Mouse (Mus musculus): ENCODE data around the gene Ifnab. TPM values are rescaled to one million over a fixed set of nuclear protein-coding genes. Genes with fewer than 3 reads are reported as not detected.

The Ifnab gene
- polyA plus RNA-seq (2014; fragmentation: Nextera tagmentation; extraction: Ambion mirVana): not detected in 2 replicates

DNA sequence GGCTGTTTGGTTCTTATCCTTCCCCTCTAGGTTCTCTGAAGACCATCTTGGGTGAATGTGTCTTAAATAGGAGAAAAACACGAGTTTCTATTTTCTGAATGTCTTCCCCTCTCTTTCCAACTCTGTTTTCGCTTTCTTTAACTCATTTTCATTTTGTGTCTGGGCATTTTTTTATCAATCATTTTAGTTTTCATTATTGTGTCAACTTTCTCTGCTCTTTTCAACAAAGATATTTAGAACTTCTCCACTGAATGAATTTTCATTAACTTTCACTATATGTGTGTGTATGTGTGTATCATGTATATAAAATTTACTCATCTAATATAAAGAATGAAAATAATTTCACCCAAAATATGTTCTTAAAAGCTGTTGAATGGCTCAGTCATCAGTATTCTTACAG is at the start of gene Ifnab:
Gene Ifnab (minus strand): TSS at position 101 of the 400 bp plus-strand sequence.
- 72% methylated on average over 2 of the region's 2 CpGs for WGBS
- Histone ChIP-seq H3K4me3 (ENCODE audit: low read depth, low read length) (no peak within 1 kb of the TSS), H3K4me1 (replicated peaks; ENCODE audit: control insufficient read depth, insufficient read depth, low read length) (no peaks in the 10 kb centered on the region), H3K9ac (ENCODE audit: low read length) (no peak within 1 kb of the TSS), H3K27me3 (replicated peaks; ENCODE audit: control insufficient read depth, insufficient read depth, low read length) (no peaks in the 10 kb centered on the region), H3K4me2 (ENCODE audit: low read length) (no peak within 1 kb of the TSS), H3K9me3 (ENCODE audit: control insufficient read depth, low read length) (no peaks in the 10 kb centered on the region), H3K36me3 (ENCODE audit: control insufficient read depth, insufficient read depth, low read length) (no peaks in the 10 kb centered on the region), H3K27ac (ENCODE audit: low read depth) (no peak within 1 kb of the TSS)
- no peak for DNase-seq (ENCODE audit: low spot score)
- ATAC-seq (replicated peaks; ENCODE audit: low FRiP score, low TSS enrichment, low read depth): no peak

DNA sequence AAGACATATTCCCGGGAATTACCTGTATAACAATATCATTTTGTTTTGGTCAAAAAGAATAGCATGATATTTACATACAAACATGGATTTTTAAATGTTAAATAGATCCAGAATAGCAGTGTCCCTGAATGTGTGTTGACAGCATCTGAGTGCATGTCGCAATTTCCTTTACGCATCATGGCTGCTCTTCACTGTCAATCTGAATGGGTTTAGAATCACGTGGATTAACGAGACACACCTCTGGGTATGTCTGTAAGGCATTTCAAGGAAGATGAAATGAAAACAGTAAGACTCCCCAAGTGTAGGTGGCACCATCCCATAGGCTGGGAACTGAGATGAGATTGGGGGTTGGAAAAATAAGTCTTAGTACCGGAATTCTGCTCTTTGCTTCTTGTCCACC is 47.9 kb upstream of the Ifnab start:
- no peak overlapping the region for H3K4me3 ChIP-seq (ENCODE audit: low read depth, low read length)
- no peaks in the 10 kb centered on the region for H3K36me3 ChIP-seq (ENCODE audit: control insufficient read depth, insufficient read depth, low read length)
- H3K4me2 ChIP-seq (ENCODE audit: low read length): no peak overlapping the region
- H3K9ac ChIP-seq (ENCODE audit: low read length): no peak overlapping the region
- no peaks in the 10 kb centered on the region for H3K9me3 ChIP-seq (ENCODE audit: control insufficient read depth, low read length)
- WGBS: 89% methylated on average over 6 of the region's 6 CpGs
- no peak for ATAC-seq (replicated peaks; ENCODE audit: low FRiP score, low TSS enrichment, low read depth)
- peaks cover 7% of the 10 kb centered on the region; the same call in 1 of the 2 replicates for H3K4me1 ChIP-seq (replicated peaks; ENCODE audit: control insufficient read depth, insufficient read depth, low read length)
- H3K27ac ChIP-seq (ENCODE audit: low read depth): no peak overlapping the region
- no peaks in the 10 kb centered on the region for H3K27me3 ChIP-seq (replicated peaks; ENCODE audit: control insufficient read depth, insufficient read depth, low read length)
- DNase-seq (ENCODE audit: low spot score): no peak

DNA sequence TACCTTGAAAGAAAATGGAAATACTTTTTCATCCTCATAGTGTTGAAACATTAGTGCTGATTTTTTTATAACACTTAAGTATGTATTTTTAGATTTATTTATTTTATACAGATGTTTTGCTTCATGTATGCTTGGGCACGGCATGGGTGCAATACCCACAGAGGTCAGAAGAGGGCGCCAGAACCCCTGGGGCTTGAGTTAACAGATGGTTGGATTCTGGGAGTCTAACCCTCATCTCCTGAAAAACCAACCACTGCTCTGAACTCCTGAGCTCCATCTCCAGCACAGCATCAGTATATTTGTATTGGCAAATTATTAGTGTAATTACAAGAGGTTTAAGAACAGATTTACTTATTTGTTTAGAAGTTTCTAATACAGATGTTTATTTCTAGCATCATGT is 47.3 kb upstream of the Ifnab start:
- ATAC-seq (replicated peaks; ENCODE audit: low FRiP score, low TSS enrichment, low read depth): no peak
- peaks cover 7% of the 10 kb centered on the region; the same call in 1 of the 2 replicates for H3K4me1 ChIP-seq (replicated peaks; ENCODE audit: control insufficient read depth, insufficient read depth, low read length)
- no peak overlapping the region for H3K27ac ChIP-seq (ENCODE audit: low read depth)
- no peaks in the 10 kb centered on the region for H3K27me3 ChIP-seq (replicated peaks; ENCODE audit: control insufficient read depth, insufficient read depth, low read length)
- DNase-seq (ENCODE audit: low spot score): peak; percentile 92
- H3K9me3 ChIP-seq (ENCODE audit: control insufficient read depth, low read length): no peaks in the 10 kb centered on the region
- no peak overlapping the region for H3K4me2 ChIP-seq (ENCODE audit: low read length)
- H3K36me3 ChIP-seq (ENCODE audit: control insufficient read depth, insufficient read depth, low read length): no peaks in the 10 kb centered on the region
- no peak overlapping the region for H3K4me3 ChIP-seq (ENCODE audit: low read depth, low read length)
- no peak overlapping the region for H3K9ac ChIP-seq (ENCODE audit: low read length)
- WGBS: 4% methylated on average over 2 of the region's 2 CpGs

GRCm38 (mm10) chr4:88727324-88727723 is 36.2 kb upstream of the Ifnab start:
- H3K4me3 ChIP-seq (ENCODE audit: low read depth, low read length): no peak overlapping the region
- no peaks in the 10 kb centered on the region for H3K9me3 ChIP-seq (ENCODE audit: control insufficient read depth, low read length)
- no peak overlapping the region for H3K9ac ChIP-seq (ENCODE audit: low read length)
- 3% methylated on average over 1 of the region's 1 CpGs for WGBS
- no peaks in the 10 kb centered on the region for H3K4me1 ChIP-seq (replicated peaks; ENCODE audit: control insufficient read depth, insufficient read depth, low read length)
- no peaks in the 10 kb centered on the region for H3K36me3 ChIP-seq (ENCODE audit: control insufficient read depth, insufficient read depth, low read length)
- ATAC-seq (replicated peaks; ENCODE audit: low FRiP score, low TSS enrichment, low read depth): no peak
- H3K27ac ChIP-seq (ENCODE audit: low read depth): no peak overlapping the region
- DNase-seq (ENCODE audit: low spot score): no peak
- no peaks in the 10 kb centered on the region for H3K27me3 ChIP-seq (replicated peaks; ENCODE audit: control insufficient read depth, insufficient read depth, low read length)
- no peak overlapping the region for H3K4me2 ChIP-seq (ENCODE audit: low read length)

GRCm38 (mm10) chr4:88726727-88727126 is 35.6 kb upstream of the Ifnab start:
- ATAC-seq (replicated peaks; ENCODE audit: low FRiP score, low TSS enrichment, low read depth) (no peak), DNase-seq (ENCODE audit: low spot score) (no peak)

DNA sequence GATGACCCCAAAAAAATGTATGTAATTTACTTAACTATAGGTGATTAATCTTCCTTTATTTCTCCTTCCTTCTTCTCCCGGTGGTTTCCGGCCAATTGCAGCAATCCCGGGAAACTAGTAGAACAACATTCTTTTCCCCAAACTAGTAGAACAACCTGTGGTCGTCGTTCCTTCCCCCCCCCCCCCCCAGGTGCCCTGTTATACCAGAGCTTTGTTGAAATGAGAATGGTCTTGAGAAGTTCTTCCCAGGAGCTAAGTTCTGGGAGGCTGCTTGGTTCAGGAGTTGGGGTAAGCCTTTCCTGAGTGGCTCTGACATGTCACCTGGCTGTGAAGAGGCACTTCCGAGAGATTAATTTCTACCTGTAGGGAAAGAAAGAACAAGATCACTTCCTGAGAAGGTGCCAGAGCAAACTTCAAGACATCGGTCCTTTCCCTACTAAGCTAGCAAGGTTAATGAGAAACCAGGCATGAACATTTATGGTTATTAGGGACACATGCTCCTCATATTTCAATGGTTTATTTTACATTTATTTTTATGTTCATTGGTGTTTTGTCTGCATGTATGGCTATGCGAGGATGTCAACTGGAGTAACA is 32.4 kb upstream of the Ifnab start:
- Histone ChIP-seq H3K27me3 (replicated peaks; ENCODE audit: control insufficient read depth, insufficient read depth, low read length) (no peaks in the 10 kb centered on the region), H3K4me3 (ENCODE audit: low read depth, low read length) (no peak overlapping the region), H3K4me1 (replicated peaks; ENCODE audit: control insufficient read depth, insufficient read depth, low read length) (peaks cover 18% of the 10 kb centered on the region), H3K4me2 (ENCODE audit: low read length) (peak overlapping the region; percentile 96; the same call in 1 of the 2 replicates), H3K9ac (ENCODE audit: low read length) (no peak overlapping the region), H3K36me3 (ENCODE audit: control insufficient read depth, insufficient read depth, low read length) (peaks cover 14% of the 10 kb centered on the region), H3K9me3 (ENCODE audit: control insufficient read depth, low read length) (no peaks in the 10 kb centered on the region), H3K27ac (ENCODE audit: low read depth) (peak overlapping the region; percentile 92)
- WGBS: 49% methylated on average over 8 of the region's 8 CpGs
- DNase-seq (ENCODE audit: low spot score) (peak; percentile 62), ATAC-seq (replicated peaks; ENCODE audit: low FRiP score, low TSS enrichment, low read depth) (no peak)

More at GRCm38 (mm10) chr4:88726727-88727126, 35.6 kb upstream of the Ifnab start:
- Histone ChIP-seq H3K9ac (ENCODE audit: low read length) (no peak overlapping the region), H3K4me3 (ENCODE audit: low read depth, low read length) (no peak overlapping the region), H3K9me3 (ENCODE audit: control insufficient read depth, low read length) (no peaks in the 10 kb centered on the region), H3K4me2 (ENCODE audit: low read length) (no peak overlapping the region), H3K36me3 (ENCODE audit: control insufficient read depth, insufficient read depth, low read length) (no peaks in the 10 kb centered on the region), H3K27ac (ENCODE audit: low read depth) (no peak overlapping the region), H3K4me1 (replicated peaks; ENCODE audit: control insufficient read depth, insufficient read depth, low read length) (no peaks in the 10 kb centered on the region), H3K27me3 (replicated peaks; ENCODE audit: control insufficient read depth, insufficient read depth, low read length) (no peaks in the 10 kb centered on the region)
- 75% methylated on average over 6 of the region's 6 CpGs for WGBS

DNA sequence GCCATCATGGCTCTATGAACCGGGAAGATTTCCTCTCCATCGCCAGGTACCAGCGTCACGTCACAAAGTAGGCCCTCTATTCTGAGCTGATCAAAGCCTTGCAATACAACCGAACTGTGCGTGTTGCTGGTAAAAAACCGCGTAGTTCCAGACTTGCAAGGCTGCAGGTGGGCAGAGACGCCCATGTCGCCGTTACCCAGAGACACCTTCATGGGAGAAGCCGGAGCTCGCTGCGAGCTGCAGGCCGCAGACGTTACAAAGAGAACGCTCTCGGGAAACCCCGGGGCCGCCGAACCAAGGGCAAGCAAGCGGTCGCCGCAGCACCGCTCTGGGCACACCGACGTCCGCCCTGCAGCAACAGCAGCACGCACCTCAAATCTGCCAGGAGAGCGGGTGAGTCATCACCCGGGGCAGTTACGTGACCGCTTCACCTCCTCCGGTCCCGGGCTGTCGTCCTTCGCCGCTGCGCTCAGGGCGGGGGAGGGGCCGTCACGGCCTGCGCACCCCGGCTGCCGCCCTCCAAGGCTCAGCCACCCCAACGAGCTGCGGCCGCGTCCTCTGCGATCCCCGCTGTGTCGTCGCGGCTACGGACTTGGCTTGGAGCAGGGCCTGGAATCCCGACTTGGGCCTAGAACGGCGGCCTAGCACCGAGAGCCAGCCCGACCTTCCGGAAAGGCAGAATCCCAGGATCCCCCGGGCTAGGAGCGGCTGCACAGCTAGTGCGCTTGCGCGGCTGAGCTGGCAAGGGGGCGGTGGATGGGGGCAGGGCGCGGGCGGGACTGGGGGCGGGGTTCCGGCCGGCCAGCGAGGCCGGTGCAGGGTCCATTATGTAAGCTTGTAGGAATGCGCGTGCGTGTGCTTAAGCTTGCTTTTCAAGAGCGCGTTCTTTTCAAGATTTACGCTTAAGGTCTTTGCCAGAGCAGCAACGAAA is 30.9 kb upstream of the Ifnab start, which contains the start of the genes Gm26566 and Klhl9:
Gene Gm26566 (plus strand): TSS at position 15 of the 931 bp plus-strand sequence.
Gene Klhl9 (minus strand): TSS at position 675 of the 931 bp plus-strand sequence.
- DNase-seq (ENCODE audit: low spot score) (peak; percentile 96), ATAC-seq (replicated peaks; ENCODE audit: low FRiP score, low TSS enrichment, low read depth) (peak; percentile 93)
- under 1% methylated on average over 82 of the region's 82 CpGs for WGBS
- H3K4me2 ChIP-seq (ENCODE audit: low read length): peak within 1 kb of the TSS; percentile 96
- peak within 1 kb of the TSS; percentile 92 for H3K27ac ChIP-seq (ENCODE audit: low read depth)
- peaks cover 22% of the 10 kb centered on the region for H3K36me3 ChIP-seq (ENCODE audit: control insufficient read depth, insufficient read depth, low read length)
- no peaks in the 10 kb centered on the region for H3K27me3 ChIP-seq (replicated peaks; ENCODE audit: control insufficient read depth, insufficient read depth, low read length)
- H3K4me3 ChIP-seq (ENCODE audit: low read depth, low read length): peak within 1 kb of the TSS; percentile 98
- H3K4me1 ChIP-seq (replicated peaks; ENCODE audit: control insufficient read depth, insufficient read depth, low read length): peaks cover 21% of the 10 kb centered on the region
- peak within 1 kb of the TSS; percentile 96 for H3K9ac ChIP-seq (ENCODE audit: low read length)
- H3K9me3 ChIP-seq (ENCODE audit: control insufficient read depth, low read length): no peaks in the 10 kb centered on the region

DNA sequence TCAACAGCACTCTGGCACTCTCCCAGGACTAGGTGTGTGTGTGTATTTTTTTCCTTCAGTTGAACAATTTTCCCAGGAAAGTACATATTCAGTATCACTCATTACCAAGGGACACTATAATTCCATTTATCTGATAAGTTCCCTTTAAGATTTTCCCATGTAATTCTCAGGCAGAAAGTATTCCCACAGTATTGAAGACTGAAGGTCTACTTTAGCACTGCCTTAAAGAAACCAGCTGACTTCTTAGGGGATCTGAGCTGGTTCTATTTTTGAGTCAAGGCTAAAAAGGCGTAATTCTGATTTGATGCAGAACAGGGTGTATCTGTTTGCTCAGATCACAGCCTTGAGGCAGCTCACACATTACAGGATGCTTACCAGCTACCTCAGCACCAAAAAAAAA is 27.6 kb upstream of the Ifnab start:
- Histone ChIP-seq H3K9ac (ENCODE audit: low read length) (0 out of 2 replicates have a peak overlapping the region, but pooled peaks have one; percentile 13), H3K9me3 (ENCODE audit: control insufficient read depth, low read length) (no peaks in the 10 kb centered on the region), H3K27me3 (replicated peaks; ENCODE audit: control insufficient read depth, insufficient read depth, low read length) (no peaks in the 10 kb centered on the region), H3K4me2 (ENCODE audit: low read length) (peak overlapping the region; percentile 96), H3K4me3 (ENCODE audit: low read depth, low read length) (peak overlapping the region; percentile 29), H3K27ac (ENCODE audit: low read depth) (no peak overlapping the region), H3K4me1 (replicated peaks; ENCODE audit: control insufficient read depth, insufficient read depth, low read length) (peaks cover 21% of the 10 kb centered on the region), H3K36me3 (ENCODE audit: control insufficient read depth, insufficient read depth, low read length) (peaks cover 34% of the 10 kb centered on the region)
- ATAC-seq (replicated peaks; ENCODE audit: low FRiP score, low TSS enrichment, low read depth) (no peak), DNase-seq (ENCODE audit: low spot score) (no peak)
- 25% methylated on average over 1 of the region's 1 CpGs for WGBS
